Mouse (Mus musculus): Measurements from ENCODE around the gene Eif1ax. TPM values are rescaled to one million over a fixed set of nuclear protein-coding genes. Genes with fewer than 3 reads are reported as not detected.
"Not testable (repeated sequence)": the region's sequence is repeated elsewhere in the genome, so short reads cannot be mapped to it uniquely, and the experiment has no call there.

Gene Eif1ax
- total RNA-seq (2015) (50.1 and 54.5 TPM in 2 replicates), total RNA-seq (2017) (48.6 and 50.9 TPM in 2 replicates)

DNA sequence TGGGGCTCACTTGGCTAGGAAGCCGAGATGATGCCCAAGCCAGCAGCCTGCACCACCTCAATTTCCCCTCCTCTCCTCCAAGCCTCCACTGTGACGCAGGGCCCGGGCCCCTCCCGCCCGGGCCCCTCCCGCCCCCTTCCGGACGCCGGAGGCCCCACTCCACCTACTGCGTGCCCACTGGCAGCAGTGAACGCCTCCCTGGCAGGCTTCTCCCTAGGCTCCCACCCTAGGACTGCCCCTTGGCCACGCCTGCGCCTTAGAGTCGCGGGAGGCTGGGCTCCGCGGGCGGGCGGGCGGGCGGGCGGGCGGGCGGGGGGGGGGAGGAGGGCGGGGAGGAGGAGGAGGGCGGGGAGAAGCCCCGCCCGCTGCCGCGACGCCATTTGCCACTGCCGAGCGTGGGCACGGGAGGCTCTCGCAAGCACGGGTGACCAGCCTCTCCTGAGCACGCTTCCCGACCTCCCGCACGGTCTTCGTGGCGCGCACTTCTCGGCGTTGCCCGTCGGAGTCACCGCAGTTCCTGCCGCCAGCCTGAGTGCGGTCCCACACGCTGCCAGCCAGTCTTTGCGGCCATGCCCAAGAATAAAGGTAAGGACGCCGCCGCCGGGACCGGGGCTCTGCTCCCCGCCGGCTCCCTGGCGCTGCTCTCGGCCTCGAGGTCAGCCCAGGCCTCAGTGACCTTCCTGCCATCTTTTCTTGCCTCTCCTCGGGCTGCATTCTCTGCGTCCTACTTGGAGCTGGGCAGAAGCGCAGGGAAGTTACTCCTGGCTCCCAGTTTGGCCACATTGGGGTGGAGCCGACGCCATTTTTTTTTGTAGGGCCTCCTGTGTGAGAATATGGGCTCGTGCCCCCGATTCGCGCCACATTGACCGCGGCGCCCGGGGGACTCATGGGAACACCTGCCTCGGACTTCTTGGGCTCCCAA is at the start of gene Eif1ax:
Gene Eif1ax (plus strand): TSS at position 348 of the 922 bp plus-strand sequence.
- peak; percentile 95 for ATAC-seq (replicated peaks; ENCODE audit: poor library complexity)

DNA sequence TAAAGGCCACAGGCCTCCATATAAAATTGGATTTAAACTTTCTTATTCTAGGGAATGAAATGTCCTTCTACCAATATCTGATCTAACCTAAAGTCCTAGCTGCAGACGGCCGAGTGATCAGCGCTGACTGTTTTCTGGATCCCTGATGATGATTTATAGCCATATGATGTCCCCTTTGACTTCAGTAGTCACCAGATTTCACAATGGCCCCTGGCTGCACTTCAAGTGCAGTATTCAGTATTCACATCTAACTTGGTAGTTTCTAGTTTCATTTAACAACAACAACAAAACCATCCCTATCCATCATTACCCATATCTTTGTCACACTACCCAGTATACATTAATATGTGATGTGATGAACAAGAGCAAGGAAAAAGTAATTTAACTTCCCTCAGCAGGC is 7.5 kb upstream of the Eif1ax start:
- no peak for ATAC-seq (replicated peaks; ENCODE audit: poor library complexity)

DNA sequence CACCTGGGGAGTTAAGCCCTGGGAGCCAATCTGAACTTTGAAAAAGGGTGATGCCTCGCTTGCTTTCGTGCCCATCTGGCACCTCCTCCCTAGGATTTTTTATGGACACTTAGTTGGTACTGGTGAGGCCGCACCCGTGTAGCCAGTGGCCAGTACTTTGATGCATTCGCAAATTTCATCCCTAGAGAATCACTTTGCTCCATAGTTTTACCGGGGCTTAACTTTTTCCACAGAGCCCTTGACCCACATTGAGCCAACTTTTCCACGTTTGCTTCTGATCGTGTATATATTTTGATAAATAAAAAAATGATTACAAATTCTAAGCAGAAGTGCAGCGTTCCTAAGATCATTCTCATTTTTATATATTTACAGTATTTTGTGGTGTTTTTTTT is 771 bp downstream of the Eif1ax start:
- 0 out of 2 replicates have a peak, but pooled peaks have one; percentile 1 for ATAC-seq (replicated peaks; ENCODE audit: poor library complexity)

DNA sequence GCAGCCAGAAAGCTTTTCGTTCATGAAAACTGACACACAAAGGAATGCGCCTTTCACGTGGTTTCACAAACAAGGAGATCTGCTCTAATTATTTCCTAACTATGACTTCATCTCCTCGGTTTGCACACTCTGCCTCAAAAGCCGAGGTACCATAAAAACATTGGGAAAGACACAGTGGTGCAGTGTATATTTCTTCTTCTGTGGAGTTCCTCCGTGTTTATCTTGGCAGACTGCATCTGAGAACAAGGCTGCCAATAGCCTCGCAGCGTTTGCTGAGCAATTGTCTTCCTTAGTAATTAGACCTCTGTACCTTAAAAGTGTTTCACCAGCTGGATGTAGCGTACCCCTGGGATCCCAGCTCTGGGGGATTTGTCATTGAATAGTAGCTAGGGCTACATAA is 15.1 kb downstream of the Eif1ax start:
- ATAC-seq (replicated peaks; ENCODE audit: poor library complexity) = no peak

DNA sequence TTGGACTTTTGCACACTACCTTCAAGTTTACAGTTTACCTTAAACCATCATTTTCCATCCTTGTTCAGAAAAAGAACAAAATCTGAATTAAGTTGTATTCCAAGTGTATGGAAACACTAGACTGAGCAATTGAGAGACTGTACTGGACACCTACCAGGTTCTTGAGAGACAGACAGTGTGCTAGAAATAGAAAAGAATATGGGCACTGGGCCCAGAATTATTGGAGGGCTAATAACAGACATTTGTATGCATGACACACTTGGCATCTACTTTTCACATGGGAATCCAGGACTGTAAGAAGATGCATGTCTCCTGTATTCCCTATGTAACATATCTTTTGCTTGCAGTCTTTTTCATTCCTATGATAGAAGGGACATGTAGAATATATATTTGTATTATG is 17.0 kb downstream of the Eif1ax start:
- no peak for ATAC-seq (replicated peaks; ENCODE audit: poor library complexity)

DNA sequence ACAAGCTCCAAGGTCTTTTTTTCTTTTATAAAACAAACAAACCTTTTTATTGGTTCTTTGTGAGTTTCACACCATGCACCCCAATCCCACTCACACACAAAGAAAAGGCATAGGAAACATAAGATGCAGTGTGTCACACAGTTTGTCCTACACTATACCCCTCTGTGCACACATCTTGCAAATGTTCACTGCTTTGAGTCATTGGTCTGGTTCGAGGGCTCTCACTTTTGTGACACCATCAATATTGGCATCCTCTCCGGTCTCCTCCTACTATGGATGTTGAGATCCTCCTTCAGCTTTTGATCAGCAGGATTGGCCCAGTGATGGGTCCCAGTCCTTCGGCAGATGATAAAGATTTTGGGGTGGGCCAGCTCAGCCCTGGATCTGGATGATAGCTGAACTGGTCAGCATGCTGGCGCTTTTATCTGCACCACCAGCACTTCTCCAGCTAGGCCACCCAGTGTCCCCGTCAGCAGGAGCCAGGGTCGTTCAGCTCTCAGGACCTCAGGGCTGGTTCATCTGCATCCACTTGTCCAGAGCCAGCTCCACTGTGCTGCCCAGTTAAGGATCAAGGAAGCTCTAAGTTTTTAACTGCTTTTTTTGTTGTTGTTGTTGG is 18.5 kb downstream of the Eif1ax start:
- no peak for ATAC-seq (replicated peaks; ENCODE audit: poor library complexity)

DNA sequence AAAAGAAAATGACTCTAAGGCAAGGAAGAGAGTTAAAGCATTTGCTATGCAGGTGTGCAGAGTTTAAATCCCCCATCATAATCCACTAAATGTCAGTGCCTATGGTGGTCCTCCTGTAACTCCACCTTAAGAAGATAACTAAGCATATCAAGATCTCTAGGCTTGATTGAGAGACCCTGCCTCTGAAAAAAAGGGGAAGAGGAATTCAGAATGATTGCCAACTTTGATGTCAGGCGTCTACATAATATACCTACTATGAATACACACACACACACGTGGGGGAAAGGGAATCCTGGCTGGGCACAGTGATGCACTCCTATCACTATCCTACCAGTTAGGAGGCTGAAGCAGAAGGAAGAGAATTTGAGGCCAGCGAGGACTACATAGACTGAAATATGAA is 19.3 kb downstream of the Eif1ax start:
- ATAC-seq (replicated peaks; ENCODE audit: poor library complexity) = no peak

DNA sequence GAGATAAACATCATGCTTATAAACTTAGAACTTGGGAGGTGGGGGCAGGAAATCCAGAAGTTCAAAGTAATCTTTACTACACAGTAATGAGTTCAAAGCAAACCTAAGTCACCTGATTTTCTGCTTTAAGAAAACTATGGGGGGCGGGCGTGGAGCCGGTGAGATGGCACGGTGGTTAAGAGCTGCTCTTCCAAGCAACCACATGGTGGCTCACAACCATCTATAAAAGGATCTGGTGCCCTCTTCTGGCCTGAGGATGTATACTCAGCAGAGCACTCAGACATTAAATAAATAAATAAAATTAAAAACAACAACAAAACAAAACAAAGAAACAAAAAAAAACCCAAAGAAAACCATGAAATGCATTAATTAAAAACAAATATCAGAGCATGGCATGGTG is 37.3 kb downstream of the Eif1ax start:
- ATAC-seq (replicated peaks; ENCODE audit: poor library complexity) = peak; percentile 97

DNA sequence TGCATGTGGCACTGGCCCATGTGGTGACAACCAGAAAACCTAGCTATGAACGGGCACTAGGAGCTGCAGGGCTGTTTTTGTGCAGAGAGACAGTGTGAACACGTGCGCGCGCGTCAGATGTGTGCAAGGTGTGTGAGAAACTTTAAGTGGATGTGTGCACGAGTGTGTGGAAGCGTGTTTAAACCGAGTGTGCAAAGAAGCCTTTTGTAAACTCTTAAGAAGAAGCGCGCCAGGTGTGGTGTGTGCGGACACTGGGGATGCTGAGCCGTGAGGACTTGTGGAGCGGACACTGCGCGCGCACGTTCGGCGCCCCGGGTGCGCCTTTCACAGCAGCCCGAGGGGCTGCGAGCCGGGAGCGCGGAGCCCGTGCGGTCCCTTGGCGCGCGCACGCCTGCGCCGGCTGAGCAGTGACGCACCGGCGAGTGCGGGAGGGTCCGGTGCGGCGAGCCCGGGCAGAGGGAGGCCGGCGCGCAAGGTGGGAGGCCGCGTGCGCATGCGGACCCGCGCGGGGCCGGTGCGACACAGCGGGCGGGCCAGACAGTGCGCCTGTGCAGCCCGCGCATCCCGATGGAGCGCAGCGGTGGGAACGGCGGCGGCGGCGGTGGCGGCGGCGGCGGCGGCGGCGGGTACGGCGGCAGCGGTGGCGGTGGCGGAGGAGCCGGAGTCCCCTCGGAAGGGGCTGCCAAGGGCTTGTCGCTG is 42.3 kb downstream of the Eif1ax start, which contains the start of gene Map7d2:
Gene Map7d2 (plus strand): TSS at position 443 of the 699 bp plus-strand sequence.
- ATAC-seq (replicated peaks; ENCODE audit: poor library complexity) = peak; percentile 47

DNA sequence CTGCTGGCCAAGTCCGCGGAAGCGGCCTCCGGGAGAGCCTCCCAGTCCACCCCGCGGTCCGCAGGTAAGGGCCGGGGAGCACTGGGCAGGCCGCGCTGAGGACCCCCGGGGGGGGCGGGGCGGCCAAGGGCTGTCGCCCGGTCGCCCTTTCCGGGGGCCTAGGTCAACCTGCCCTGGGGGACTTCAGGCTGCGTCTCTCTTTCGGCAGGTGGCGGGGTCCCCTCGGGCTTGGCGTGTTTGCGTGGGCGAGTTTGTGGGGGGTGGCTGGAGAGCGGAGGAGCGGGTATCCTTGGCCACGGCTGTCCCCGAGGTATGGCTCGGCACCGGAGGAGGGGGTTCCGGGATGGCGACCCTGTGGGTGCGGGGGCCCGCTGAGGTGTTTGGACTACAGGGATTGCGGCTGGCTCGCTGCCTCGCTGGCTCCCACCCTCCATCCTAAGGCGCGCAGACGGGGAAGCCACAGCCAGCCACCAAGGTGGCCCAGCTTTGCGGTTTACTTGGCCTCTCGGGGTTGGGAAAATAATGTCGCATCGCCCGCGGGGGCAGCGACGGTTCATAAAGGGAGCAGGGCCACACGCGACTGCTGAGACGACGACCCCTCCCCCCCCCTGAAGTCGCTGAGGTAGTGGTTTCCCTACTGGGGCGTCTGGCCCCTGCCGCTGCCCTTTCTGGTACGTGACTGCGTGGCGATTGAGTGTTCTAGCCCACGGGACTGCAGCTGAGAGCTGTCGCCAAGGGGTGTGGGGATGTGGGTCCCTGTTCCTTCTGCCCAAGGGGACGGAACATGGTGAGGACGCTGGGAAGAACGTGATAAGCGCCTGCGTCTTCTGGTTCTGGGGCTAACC is 43.1 kb downstream of the Eif1ax start:
- peak; percentile 51 for ATAC-seq (replicated peaks; ENCODE audit: poor library complexity)

DNA sequence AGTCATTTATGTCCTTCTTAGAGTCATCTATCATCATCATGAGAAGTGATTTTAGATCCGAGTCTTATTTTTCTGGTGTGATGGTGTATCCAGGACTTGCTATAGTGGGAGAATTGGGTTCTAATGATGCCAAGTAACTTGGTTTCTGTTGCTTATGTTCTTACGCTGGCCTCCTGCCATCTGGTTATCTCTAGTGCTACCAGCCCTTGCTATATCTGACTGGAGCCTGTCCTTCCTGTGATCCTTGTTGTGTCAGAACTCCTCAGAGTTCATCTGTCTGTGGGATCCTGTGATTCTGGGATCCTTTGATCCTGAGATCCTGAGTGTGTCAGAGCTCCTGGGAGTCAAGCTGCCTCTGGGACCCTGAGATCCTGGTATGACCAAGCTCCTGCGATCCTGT is 58.5 kb downstream of the Eif1ax start:
- not testable (repeated sequence) for ATAC-seq (replicated peaks; ENCODE audit: poor library complexity)

Other genes with a start within 250 kb of the Eif1ax start
- 60.2 and 64.4 TPM in 2 replicates for gene Rps6ka3, start 161.9 kb upstream of the Eif1ax start, total RNA-seq (2015)
- gene Rps6ka3, start 161.9 kb upstream of the Eif1ax start, total RNA-seq (2017) = 28.0 and 35.8 TPM in 2 replicates
- gene Map7d2, start 42.4 kb downstream of the Eif1ax start, total RNA-seq (2015) = not detected in 2 replicates
- gene Map7d2, start 42.4 kb downstream of the Eif1ax start, total RNA-seq (2017) = 0.10 and 0.12 TPM in 2 replicates
- gene Bclaf3, start 154.5 kb downstream of the Eif1ax start, total RNA-seq (2015) = 30.9 and 33.1 TPM in 2 replicates
- 24.5 and 38.6 TPM in 2 replicates for gene Bclaf3, start 154.5 kb downstream of the Eif1ax start, total RNA-seq (2017)

Data from megakaryocyte progenitor cell, adult 5-6 weeks (primary cell).